Mouse (Mus musculus) R1 (cell line): ENCODE measurements around the gene Pde10a.

Source experiments
- DNase-seq: peaks from one replicate; pipeline ENCODE4 v3.0.0-alpha.2; 2018; ENCODE audit warnings: low read depth, low spot score

The Pde10a gene

GRCm38 (mm10) chr17:8525971-8526740 is 984 bp downstream of the Pde10a start:
- no peak for DNase-seq

- no peak for DNase-seq
Measured at GRCm38 (mm10) chr17:8526815-8527261, 1.7 kb downstream of the Pde10a start.

GRCm38 (mm10) chr17:8528641-8529040 is 3.5 kb downstream of the Pde10a start:
- no peak for DNase-seq

GRCm38 (mm10) chr17:8532609-8533008 is 7.4 kb downstream of the Pde10a start:
- no peak for DNase-seq

- DNase-seq, result peak; percentile 79
Measured at GRCm38 (mm10) chr17:8533828-8534227, 8.7 kb downstream of the Pde10a start.

- no peak for DNase-seq
Measured at GRCm38 (mm10) chr17:8536522-8536921, 11.3 kb downstream of the Pde10a start.

GRCm38 (mm10) chr17:8538102-8538501 is 12.9 kb downstream of the Pde10a start:
- DNase-seq, result peak; percentile 53

- peak; percentile 89 for DNase-seq
Measured at GRCm38 (mm10) chr17:8541974-8542538, 16.9 kb downstream of the Pde10a start.

- no peak for DNase-seq
Measured at GRCm38 (mm10) chr17:8546366-8546765, 21.2 kb downstream of the Pde10a start.

GRCm38 (mm10) chr17:8548733-8549132 is 23.6 kb downstream of the Pde10a start:
- no peak for DNase-seq

- DNase-seq, result no peak
Measured at GRCm38 (mm10) chr17:8551641-8552040, 26.5 kb downstream of the Pde10a start.

GRCm38 (mm10) chr17:8552346-8553035 is 27.3 kb downstream of the Pde10a start:
- no peak for DNase-seq

GRCm38 (mm10) chr17:8553601-8554000 is 28.4 kb downstream of the Pde10a start:
- DNase-seq, result no peak

- no peak for DNase-seq
Measured at GRCm38 (mm10) chr17:8554219-8554618, 29.0 kb downstream of the Pde10a start.

GRCm38 (mm10) chr17:8555785-8556184 is 30.6 kb downstream of the Pde10a start:
- no peak for DNase-seq

- no peak for DNase-seq
Measured at GRCm38 (mm10) chr17:8556223-8556622, 31.1 kb downstream of the Pde10a start.

GRCm38 (mm10) chr17:8557926-8558325 is 32.8 kb downstream of the Pde10a start:
- no peak for DNase-seq

- DNase-seq, result no peak
Measured at GRCm38 (mm10) chr17:8562101-8562885, 37.1 kb downstream of the Pde10a start.

- no peak for DNase-seq
Measured at GRCm38 (mm10) chr17:8562886-8563280, 37.7 kb downstream of the Pde10a start.

GRCm38 (mm10) chr17:8566850-8567249 is 41.7 kb downstream of the Pde10a start, which contains the start of gene Gm17087:
TSS of gene Gm17087 (minus strand) at chr17:8566950.
- no peak for DNase-seq

GRCm38 (mm10) chr17:8573542-8574260 is 48.5 kb downstream of the Pde10a start:
- DNase-seq, result no peak
